Mouse (Mus musculus) embryonic facial prominence, embryonic 15.5 days (tissue): Measurements from ENCODE around the gene Itk. TPM values are rescaled to one million over a fixed set of nuclear protein-coding genes. Genes with fewer than 3 reads are reported as not detected.

ENCODE experiments used
- ATAC-seq: fragments of 200-750 bp; cut with Nextera tagmentation; 2 replicates; pipeline ENCODE4 v1.8.0; 2017; ENCODE audit warnings: low read depth, moderate TSS enrichment; ENCODE audit not compliant: insufficient number of reproducible peaks, low FRiP score, low TSS enrichment
- H3K27ac ChIP-seq: fragments of 300-500 bp; sonication (generic); replicated peaks from 2 replicates; pipeline ENCODE4 v1.5.1; 2015; ENCODE audit warnings: mild to moderate bottlenecking, inconsistent platforms
- H3K27me3 ChIP-seq: fragments of 300-500 bp; sonication (generic); 2 replicates; pipeline ENCODE4 v1.6.1; 2015; ENCODE audit warnings: inconsistent platforms
- H3K36me3 ChIP-seq: fragments of 300-500 bp; sonication (generic); 2 replicates; pipeline ENCODE4 v1.6.1; 2015; ENCODE audit warnings: mild to moderate bottlenecking, inconsistent platforms
- H3K4me1 ChIP-seq: fragments of 300-500 bp; sonication (generic); 2 replicates; pipeline ENCODE4 v1.6.1; 2015; ENCODE audit warnings: inconsistent platforms
- H3K4me2 ChIP-seq: fragments of 300-500 bp; sonication (generic); replicated peaks from 2 replicates; pipeline ENCODE4 v1.6.1; 2015; ENCODE audit warnings: mild to moderate bottlenecking, inconsistent platforms
- H3K4me3 ChIP-seq: fragments of 300-500 bp; sonication (generic); replicated peaks from 2 replicates; pipeline ENCODE4 v1.5.1; 2015; ENCODE audit warnings: mild to moderate bottlenecking, inconsistent platforms
- H3K9ac ChIP-seq: fragments of 300-500 bp; sonication (generic); 2 replicates; pipeline ENCODE4 v1.6.1; 2015; ENCODE audit warnings: inconsistent platforms
- H3K9me3 ChIP-seq: fragments of 300-500 bp; sonication (generic); replicated peaks from 2 replicates; pipeline ENCODE4 v1.6.1; 2016; ENCODE audit warnings: inconsistent platforms
- WGBS: fragments of 180-500 bp; shearing (Covaris S2); methylation state at CpG from one replicate; pipeline ENCODE4 v1.1.7; 2015; 5-methylcytosine and 5-hydroxymethylcytosine counted together
- polyA plus RNA-seq: library from polyadenylated mRNA; unstranded; fragments of >200 nt; fragmentation: Nextera tagmentation; extraction: Ambion mirVana; gene quantifications from 2 replicates; pipeline ENCODE4 v1.2.1, GENCODE M21; 2015

Gene Itk
- polyA plus RNA-seq, 1 experiment from 2014 or later, result 0.21 TPM

DNA sequence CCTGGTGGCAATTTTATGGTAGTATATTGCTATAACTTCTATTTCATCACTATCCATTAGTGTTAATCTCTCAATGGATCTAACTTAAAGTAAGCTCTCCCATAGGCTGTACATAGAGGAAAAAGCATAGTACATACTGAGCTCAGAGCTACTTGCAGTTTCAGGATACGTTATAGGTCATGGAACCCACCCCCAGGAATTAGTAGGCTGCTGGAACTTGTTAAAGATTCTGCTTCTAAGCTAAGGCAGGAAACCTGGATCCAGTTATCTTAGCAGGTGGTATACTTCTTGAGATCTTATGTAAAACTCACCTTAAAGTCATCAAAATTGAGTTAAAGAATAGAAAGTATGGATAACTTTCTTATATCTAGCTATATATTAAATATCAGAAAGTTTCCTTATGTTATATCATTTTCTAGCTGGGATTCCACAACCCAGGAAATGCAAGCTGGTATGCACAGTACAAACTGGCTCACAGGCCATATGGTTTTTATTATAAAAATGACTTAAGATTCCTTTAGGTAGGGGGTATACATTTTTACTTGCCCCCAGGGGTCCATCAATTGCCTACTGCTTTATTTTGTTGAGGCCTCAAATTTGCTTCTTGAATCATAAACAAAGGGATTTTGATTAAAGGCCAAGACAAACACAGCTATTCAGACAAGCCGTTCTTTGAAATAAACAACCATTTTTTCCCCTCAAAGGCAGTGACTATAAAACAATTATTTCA is 39.5 kb downstream of the Itk start:
- H3K27ac ChIP-seq, result no peak overlapping the region
- ATAC-seq, result no peak

DNA sequence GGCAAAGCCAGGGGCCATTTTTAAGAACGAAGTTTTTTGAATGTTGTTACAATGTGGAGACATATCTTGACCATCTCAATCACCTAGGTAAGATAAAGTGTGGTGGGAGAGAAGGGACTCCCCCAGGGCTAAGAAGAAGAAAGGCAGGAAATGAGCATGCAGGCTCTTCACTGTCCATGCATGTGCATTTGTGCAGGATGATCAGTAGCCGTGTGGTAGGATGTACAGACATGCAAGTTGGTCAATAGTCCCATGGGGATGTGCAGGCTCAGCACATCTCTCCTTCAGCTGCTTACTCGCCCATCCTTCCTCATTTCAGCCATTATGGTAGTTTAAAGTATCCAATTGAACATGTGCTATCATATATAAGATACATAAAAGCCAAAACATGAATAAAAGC is 40.9 kb downstream of the Itk start:
- H3K4me2 ChIP-seq, result no peak overlapping the region
- H3K4me3 ChIP-seq, result no peak overlapping the region
- no peaks in the 10 kb centered on the region for H3K4me1 ChIP-seq
- no peaks in the 10 kb centered on the region for H3K9me3 ChIP-seq
- no peak for ATAC-seq
- H3K27me3 ChIP-seq, result no peaks in the 10 kb centered on the region
- no peaks in the 10 kb centered on the region for H3K36me3 ChIP-seq
- no peak overlapping the region for H3K27ac ChIP-seq
- 71% methylated on average over 3 of the region's 3 CpGs for WGBS
- no peak overlapping the region for H3K9ac ChIP-seq

More for the DNA sequence above, 39.5 kb downstream of the Itk start:
- Histone ChIP-seq H3K9me3 (no peaks in the 10 kb centered on the region), H3K36me3 (no peaks in the 10 kb centered on the region), H3K4me3 (no peak overlapping the region), H3K4me1 (no peaks in the 10 kb centered on the region), H3K9ac (no peak overlapping the region), H3K27me3 (no peaks in the 10 kb centered on the region), H3K4me2 (no peak overlapping the region)
- 15% methylated on average over 2 of the region's 2 CpGs for WGBS

DNA sequence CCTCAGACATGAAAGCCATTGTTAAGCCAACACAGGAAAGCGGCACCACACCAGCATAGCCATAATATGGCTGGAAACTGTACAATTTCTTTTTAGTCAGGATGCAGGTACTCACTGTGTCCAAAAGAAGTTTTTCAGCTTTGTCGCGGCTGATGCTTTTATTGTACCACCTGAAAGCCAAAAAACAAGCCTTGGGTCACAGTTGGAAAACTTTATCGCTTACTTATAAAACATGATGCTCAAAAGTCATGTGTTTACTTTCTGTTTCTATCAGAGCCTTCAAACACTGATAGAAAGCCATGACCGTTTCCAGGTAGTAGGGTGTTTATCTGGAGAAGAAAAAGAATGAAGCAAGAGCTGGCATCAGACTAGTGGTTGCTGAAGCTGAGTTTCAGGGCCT is 41.6 kb downstream of the Itk start:
- no peak for ATAC-seq
- Histone ChIP-seq H3K9ac (no peak overlapping the region), H3K4me3 (no peak overlapping the region), H3K4me2 (no peak overlapping the region), H3K4me1 (no peaks in the 10 kb centered on the region), H3K36me3 (no peaks in the 10 kb centered on the region), H3K27me3 (no peaks in the 10 kb centered on the region), H3K27ac (no peak overlapping the region), H3K9me3 (no peaks in the 10 kb centered on the region)
- WGBS, result 79% methylated on average over 5 of the region's 5 CpGs

DNA sequence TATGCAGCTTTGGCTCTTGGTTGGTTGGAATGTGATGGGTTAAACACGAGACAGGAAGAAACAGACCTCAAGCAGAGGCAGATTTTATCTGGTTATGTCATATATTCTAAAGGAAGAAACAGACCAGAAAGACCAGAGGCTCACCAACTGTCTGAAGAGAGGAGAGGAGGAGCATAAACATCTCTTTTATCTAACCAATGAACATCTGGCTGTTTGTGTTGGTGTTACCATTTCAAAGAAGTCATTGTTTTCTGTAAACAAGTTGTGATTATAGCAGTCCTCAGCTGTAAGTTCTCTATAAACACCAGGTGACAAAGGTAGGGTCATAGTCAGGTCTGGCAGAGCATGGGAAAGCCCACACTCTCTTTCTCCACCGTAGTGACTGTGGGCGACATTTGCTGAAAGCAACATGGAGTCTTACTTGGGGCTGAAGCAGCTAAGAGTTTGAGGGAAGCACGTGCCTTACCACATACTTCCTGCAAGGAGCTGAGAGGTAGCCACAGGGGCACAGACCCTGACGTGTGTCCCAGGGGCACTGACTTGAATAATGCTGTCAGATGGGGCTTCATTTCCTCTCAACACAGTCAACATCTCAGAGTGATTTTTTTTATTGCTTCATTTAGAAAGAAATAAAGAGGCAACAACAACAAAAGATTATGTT is 45.3 kb downstream of the Itk start:
- H3K27me3 ChIP-seq, result no peaks in the 10 kb centered on the region
- no peaks in the 10 kb centered on the region for H3K4me1 ChIP-seq
- no peak overlapping the region for H3K27ac ChIP-seq
- ATAC-seq, result no peak
- H3K36me3 ChIP-seq, result no peaks in the 10 kb centered on the region
- H3K4me2 ChIP-seq, result no peak overlapping the region
- no peak overlapping the region for H3K9ac ChIP-seq
- no peak overlapping the region for H3K4me3 ChIP-seq
- WGBS, result 37% methylated on average over 5 of the region's 5 CpGs
- H3K9me3 ChIP-seq, result no peaks in the 10 kb centered on the region

DNA sequence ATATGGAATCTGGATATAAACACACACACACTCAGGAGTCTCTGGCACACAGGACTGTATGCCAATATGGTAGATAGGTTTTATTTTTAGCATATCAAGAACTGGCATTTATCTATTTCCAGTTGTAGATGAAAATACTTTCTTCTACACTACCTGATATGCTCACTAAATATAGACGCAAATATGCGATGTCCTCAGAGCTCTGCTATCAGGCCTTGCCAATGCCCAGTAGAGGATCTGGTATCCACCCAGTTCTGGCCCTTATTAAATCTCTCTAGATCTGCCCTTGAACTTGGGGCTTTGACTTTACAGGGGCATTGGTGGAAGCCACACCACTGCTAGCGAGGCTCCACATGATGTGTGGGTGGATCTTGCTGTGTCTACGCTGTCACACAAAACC is 47.4 kb downstream of the Itk start:
- H3K27ac ChIP-seq, result no peak overlapping the region

DNA sequence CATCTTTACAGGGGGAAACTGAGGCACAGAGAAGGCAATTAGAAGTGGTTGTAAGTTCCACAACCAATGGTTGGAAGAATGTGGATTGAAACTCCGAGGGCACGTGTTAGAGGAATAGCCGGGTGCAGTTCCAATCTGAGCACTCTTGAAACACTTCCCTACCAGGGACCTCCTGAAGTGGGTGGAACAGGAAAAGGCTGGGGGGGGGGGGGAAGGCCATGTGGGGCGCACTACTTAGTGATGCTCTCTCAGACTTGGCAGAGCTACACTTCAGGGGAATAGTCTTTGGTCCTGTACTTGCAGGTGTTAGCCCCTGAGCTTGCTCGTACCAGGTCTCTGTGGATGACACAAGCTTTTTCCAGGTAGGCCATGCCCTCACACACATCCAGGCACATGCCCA is 53.3 kb downstream of the Itk start:
- no peak overlapping the region for H3K9ac ChIP-seq
- no peaks in the 10 kb centered on the region for H3K36me3 ChIP-seq
- no peak overlapping the region for H3K27ac ChIP-seq
- no peak overlapping the region for H3K4me2 ChIP-seq
- WGBS, result 93% methylated on average over 5 of the region's 5 CpGs
- H3K27me3 ChIP-seq, result no peaks in the 10 kb centered on the region
- no peaks in the 10 kb centered on the region for H3K9me3 ChIP-seq
- H3K4me1 ChIP-seq, result no peaks in the 10 kb centered on the region
- ATAC-seq, result no peak
- H3K4me3 ChIP-seq, result no peak overlapping the region

More for the DNA sequence above, 47.4 kb downstream of the Itk start:
- H3K9me3 ChIP-seq, result no peaks in the 10 kb centered on the region
- H3K4me1 ChIP-seq, result no peaks in the 10 kb centered on the region
- no peak for ATAC-seq
- H3K27me3 ChIP-seq, result no peaks in the 10 kb centered on the region
- no peak overlapping the region for H3K4me3 ChIP-seq
- no peak overlapping the region for H3K4me2 ChIP-seq
- no peak overlapping the region for H3K9ac ChIP-seq
- 90% methylated on average over 4 of the region's 4 CpGs for WGBS
- no peaks in the 10 kb centered on the region for H3K36me3 ChIP-seq

DNA sequence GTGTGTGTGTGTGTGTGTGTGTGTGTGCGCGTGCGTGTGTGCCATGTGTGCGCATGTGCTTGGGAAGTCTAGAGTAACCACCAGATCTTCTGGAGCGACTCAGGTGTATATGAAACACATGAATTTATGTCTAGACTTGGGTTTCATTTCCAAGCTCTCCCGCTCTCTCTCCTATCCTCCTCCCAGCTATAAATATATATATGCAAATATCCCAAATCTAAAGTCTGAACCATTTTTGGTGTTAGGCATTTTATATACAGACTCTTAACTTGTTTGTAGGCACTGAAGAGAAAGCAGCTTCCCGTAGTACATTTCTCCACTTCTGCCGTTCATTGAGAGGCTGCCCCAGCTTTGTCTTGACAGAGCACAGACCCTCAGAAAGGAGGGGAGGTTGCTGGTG is 57.1 kb downstream of the Itk start:
- Histone ChIP-seq H3K27ac (no peak overlapping the region), H3K4me2 (no peak overlapping the region), H3K36me3 (no peaks in the 10 kb centered on the region), H3K27me3 (no peaks in the 10 kb centered on the region), H3K4me3 (no peak overlapping the region), H3K9ac (no peak overlapping the region), H3K9me3 (no peaks in the 10 kb centered on the region), H3K4me1 (no peaks in the 10 kb centered on the region)
- 89% methylated on average over 8 of the region's 8 CpGs for WGBS
- no peak for ATAC-seq

DNA sequence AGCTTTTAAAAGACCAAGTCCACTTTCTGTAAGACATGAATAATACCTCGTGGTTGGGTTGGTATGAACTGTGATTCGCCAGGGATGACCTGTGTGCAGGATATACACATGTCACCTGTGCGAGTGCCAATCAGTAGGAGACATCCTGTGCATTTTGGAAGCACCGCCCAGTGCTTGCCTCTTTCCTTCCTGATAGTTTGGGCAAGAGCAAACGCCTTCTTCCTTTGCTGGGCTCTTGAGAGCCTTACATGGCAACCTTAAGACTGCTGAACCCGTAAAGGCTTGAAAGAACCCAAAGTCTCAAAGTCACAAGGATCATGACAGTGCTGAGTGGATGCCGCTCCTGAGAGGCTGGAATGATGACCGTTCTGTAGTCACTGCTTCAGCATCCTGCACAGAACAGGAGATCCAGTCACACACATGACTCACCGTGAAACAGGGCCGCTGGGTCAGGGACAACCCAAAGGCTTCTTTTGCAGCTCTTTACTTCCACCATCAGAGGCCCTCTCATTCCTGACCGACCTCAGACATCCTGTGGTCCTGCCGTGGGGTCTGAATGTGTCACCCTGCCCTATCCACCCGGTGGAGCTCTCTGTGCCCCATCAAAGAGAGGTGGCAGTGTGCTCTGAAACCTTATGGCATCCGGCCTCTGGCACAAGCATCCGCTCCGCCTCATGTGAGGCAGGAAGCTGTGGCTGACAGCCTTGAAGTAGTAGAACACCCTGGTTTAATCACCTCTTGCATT is 62.9 kb downstream of the Itk start:
- Histone ChIP-seq H3K27me3 (no peaks in the 10 kb centered on the region), H3K27ac (no peak overlapping the region), H3K9ac (no peak overlapping the region), H3K4me3 (no peak overlapping the region), H3K4me1 (no peaks in the 10 kb centered on the region), H3K4me2 (no peak overlapping the region), H3K9me3 (no peaks in the 10 kb centered on the region), H3K36me3 (no peaks in the 10 kb centered on the region)
- no peak for ATAC-seq
- 82% methylated on average over 16 of the region's 16 CpGs for WGBS

DNA sequence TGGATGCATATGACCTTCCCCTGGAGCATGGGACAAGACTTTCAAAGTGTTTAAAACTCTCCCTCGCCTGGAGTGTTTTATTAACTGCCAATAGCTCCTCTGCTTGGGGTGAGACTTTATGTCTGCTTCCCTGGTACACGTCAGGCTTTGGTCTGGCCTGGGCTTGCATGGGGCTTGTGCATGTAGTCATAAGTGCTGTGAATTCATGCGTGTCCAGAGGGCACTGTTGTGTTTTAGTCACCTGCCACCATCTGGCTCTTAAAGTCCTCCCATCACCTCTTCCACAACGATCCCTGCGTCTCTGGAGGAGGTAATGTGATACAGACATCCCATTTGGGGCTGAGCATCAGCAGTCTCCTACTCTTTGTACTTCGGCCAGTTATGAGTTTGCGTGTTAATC is 67.8 kb downstream of the Itk start:
- Histone ChIP-seq H3K27ac (no peak overlapping the region), H3K27me3 (no peaks in the 10 kb centered on the region), H3K4me1 (no peaks in the 10 kb centered on the region), H3K4me3 (no peak overlapping the region), H3K9me3 (no peaks in the 10 kb centered on the region), H3K4me2 (no peak overlapping the region), H3K36me3 (no peaks in the 10 kb centered on the region), H3K9ac (no peak overlapping the region)
- WGBS, result 47% methylated on average over 7 of the region's 7 CpGs
- ATAC-seq, result no peak

DNA sequence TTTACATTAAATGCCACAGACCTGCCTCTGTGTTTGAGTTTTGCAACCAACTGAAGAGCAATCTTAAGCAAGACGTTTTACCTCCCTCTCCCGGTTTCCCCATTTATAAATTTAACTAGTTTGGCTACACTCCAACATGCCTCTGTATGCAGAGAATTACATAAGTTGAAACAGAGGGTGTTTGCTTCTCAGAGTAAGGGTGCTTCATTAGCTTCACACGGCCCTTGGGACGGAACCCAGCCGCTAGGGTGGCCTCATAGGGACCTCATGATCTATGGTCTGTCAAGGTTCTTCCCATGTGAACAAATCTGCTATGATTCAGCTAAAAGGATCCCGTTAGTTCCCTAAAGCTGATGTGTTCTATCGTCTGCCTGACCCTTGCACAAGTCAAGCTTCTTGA is 74.8 kb downstream of the Itk start:
- Histone ChIP-seq H3K4me1 (peaks cover 13% of the 10 kb centered on the region), H3K9ac (no peak overlapping the region), H3K4me3 (no peak overlapping the region), H3K9me3 (no peaks in the 10 kb centered on the region), H3K27ac (no peak overlapping the region), H3K36me3 (no peaks in the 10 kb centered on the region), H3K4me2 (no peak overlapping the region), H3K27me3 (0 out of 2 replicates have a peak, but pooled peaks cover 3% of the 10 kb centered on the region)
- ATAC-seq, result no peak
- 51% methylated on average over 7 of the region's 7 CpGs for WGBS

DNA sequence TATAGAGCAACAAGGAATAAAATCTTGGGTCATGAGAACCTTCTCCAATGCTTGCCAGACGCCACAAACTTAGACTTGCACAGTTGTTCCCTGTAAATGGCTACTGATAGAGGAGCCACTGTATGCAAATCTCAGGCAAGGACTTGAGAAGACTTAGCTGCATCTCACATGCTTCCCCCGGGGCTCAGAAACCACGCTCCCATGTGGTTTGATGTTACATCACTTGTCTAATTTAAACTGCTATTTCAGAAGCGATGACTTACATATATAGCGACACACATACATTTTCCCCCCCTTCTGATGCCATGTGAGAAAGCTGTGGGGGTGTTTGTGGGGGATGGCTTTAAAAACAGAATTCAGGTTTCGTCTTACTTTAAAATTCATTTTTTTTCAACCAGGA is 75.5 kb downstream of the Itk start:
- Histone ChIP-seq H3K36me3 (no peaks in the 10 kb centered on the region), H3K4me2 (no peak overlapping the region), H3K9ac (no peak overlapping the region), H3K4me3 (no peak overlapping the region), H3K9me3 (no peaks in the 10 kb centered on the region), H3K4me1 (peaks cover 13% of the 10 kb centered on the region), H3K27me3 (0 out of 2 replicates have a peak, but pooled peaks cover 3% of the 10 kb centered on the region), H3K27ac (no peak overlapping the region)
- 32% methylated on average over 6 of the region's 6 CpGs for WGBS
- ATAC-seq, result no peak
